Mouse (Mus musculus) hindbrain, embryonic 14.5 days (tissue): ENCODE measurements at regions not wholly inside any gene's neighbourhood (a gene's known extent, or its start where the extent isn't known, plus 50 kb on each side); places are given as distances from the start of the nearest gene placed in this dataset.

Source experiments
- ATAC-seq: fragments of 200-750 bp; cut with Nextera tagmentation; 2 replicates; pipeline ENCODE4 v1.8.0; 2017; ENCODE audit warnings: moderate number of reproducible peaks, mild to moderate bottlenecking, moderate TSS enrichment, moderate library complexity; ENCODE audit not compliant: low FRiP score
- DNase-seq: peaks from one replicate; pipeline ENCODE4 v3.0.0-alpha.2; 2015; ENCODE audit warnings: low spot score
- H3K27ac ChIP-seq: fragments of 300-500 bp; sonication (generic); 2 replicates; pipeline ENCODE4 v1.5.1; 2014; ENCODE audit warnings: mild to moderate bottlenecking, moderate library complexity
- H3K27me3 ChIP-seq: fragments of 300-500 bp; sonication (generic); 2 replicates; pipeline ENCODE4 v1.6.1; 2014; ENCODE audit warnings: mild to moderate bottlenecking, low read length, mixed read lengths; ENCODE audit not compliant: control insufficient read depth, insufficient read depth
- H3K36me3 ChIP-seq: fragments of 300-500 bp; sonication (generic); replicated peaks from 2 replicates; pipeline ENCODE4 v1.6.1; 2014; ENCODE audit not compliant: control insufficient read depth, insufficient read depth
- H3K4me1 ChIP-seq: fragments of 300-500 bp; sonication (generic); replicated peaks from 2 replicates; pipeline ENCODE4 v1.6.1; 2014; ENCODE audit warnings: antibody characterized with exemption, low read length, mixed read lengths; ENCODE audit not compliant: control insufficient read depth, insufficient read depth
- H3K4me2 ChIP-seq: fragments of 300-500 bp; sonication (generic); replicated peaks from 2 replicates; pipeline ENCODE4 v1.6.1; 2014; ENCODE audit warnings: mild to moderate bottlenecking, moderate library complexity
- H3K4me3 ChIP-seq: fragments of 300-500 bp; sonication (generic); replicated peaks from 2 replicates; pipeline ENCODE4 v1.5.1; 2014; ENCODE audit warnings: mild to moderate bottlenecking, low read length
- H3K9ac ChIP-seq: fragments of 300-500 bp; sonication (generic); 2 replicates; pipeline ENCODE4 v1.6.1; 2014
- H3K9me3 ChIP-seq: fragments of 300-500 bp; sonication (generic); 2 replicates; pipeline ENCODE4 v1.6.1; 2016; ENCODE audit warnings: low read length; ENCODE audit not compliant: control insufficient read depth
- WGBS: fragments of 180-500 bp; shearing (Covaris S2); extraction: QIAGEN DNeasy Blood & Tissue Kit; methylation state at CpG from one replicate; pipeline ENCODE4 v1.1.7; 2014; 5-methylcytosine and 5-hydroxymethylcytosine counted together

DNA sequence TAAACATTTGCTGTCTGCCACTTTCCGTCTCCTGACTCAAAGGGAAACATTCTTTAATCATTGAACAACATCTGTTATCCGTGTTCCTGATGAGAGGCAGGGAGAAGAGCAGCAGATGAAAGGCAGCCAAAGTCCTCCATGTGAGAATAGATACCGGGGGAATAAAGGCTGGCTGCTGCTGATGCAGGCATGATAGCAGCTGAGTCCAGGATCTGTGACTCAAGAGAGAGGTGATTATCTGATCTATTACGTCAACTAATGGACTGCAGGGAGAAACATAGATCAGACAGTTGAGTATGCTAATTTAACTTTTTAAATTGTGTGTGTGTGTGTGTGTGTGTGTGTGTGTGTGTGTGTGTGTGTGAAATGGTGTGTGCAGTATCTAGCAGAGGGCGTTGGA is 1140.0 kb downstream of the Dpp10 start:
- H3K4me2 ChIP-seq = no peak overlapping the region
- DNase-seq (no peak), ATAC-seq (peak; percentile 51; the same call in 1 of the 2 replicates)
- H3K27ac ChIP-seq = no peak overlapping the region
- no peaks in the 10 kb centered on the region for H3K27me3 ChIP-seq
- H3K36me3 ChIP-seq = no peaks in the 10 kb centered on the region
- H3K9me3 ChIP-seq = no peaks in the 10 kb centered on the region
- WGBS = 44% methylated on average over 5 of the region's 5 CpGs
- no peak overlapping the region for H3K9ac ChIP-seq
- no peaks in the 10 kb centered on the region for H3K4me1 ChIP-seq
- no peak overlapping the region for H3K4me3 ChIP-seq

GRCm38 (mm10) chr1:122889100-122889499 is 1156.3 kb downstream of the Dpp10 start:
- Histone ChIP-seq H3K27me3 (no peaks in the 10 kb centered on the region), H3K36me3 (no peaks in the 10 kb centered on the region), H3K9me3 (no peaks in the 10 kb centered on the region), H3K27ac (no peak overlapping the region), H3K9ac (no peak overlapping the region), H3K4me1 (no peaks in the 10 kb centered on the region), H3K4me3 (no peak overlapping the region), H3K4me2 (no peak overlapping the region)
- no peak for ATAC-seq
- 74% methylated on average over 2 of the region's 2 CpGs for WGBS
- DNase-seq = no peak

DNA sequence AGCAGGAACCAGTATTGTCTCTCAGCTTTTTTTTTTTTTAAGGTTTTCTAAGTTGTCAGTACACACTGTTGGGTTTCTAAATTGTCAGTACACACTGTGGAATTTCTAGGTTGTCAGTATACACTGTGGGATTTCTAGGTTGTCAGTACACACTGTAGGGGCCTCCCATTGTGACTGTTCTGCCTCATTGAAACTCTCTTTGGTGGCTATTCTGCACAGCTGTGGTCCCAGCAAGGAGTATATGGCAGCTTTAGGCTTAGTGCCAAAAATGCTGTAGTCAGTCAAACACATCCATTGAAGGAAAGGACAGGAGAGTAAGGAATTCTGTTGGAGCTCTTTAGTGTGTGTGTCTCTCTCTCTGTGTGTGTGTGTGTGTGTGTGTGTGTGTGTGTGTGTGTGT is 1186.4 kb downstream of the Dpp10 start:
- DNase-seq (no peak), ATAC-seq (peak; percentile 80)

More for the DNA sequence above, 1186.4 kb downstream of the Dpp10 start:
- H3K9ac ChIP-seq = no peak overlapping the region
- H3K27ac ChIP-seq = no peak overlapping the region
- H3K4me2 ChIP-seq = no peak overlapping the region
- H3K4me1 ChIP-seq = no peaks in the 10 kb centered on the region
- H3K36me3 ChIP-seq = no peaks in the 10 kb centered on the region
- H3K27me3 ChIP-seq = no peaks in the 10 kb centered on the region
- no peak overlapping the region for H3K4me3 ChIP-seq
- H3K9me3 ChIP-seq = no peaks in the 10 kb centered on the region
